Mouse (Mus musculus) megakaryocyte, embryonic 14.5 days (primary cell): ENCODE results near the gene Ttll3.

Experiments
- FLI1 ChIP-seq: IDR thresholded peaks from 2 replicates; pipeline ENCODE4 v1.6.1; 2012; ENCODE audit warnings: low read length, inconsistent platforms, mixed read lengths
- GATA1 ChIP-seq: IDR thresholded peaks from 3 replicates; pipeline ENCODE4 v1.6.1; 2012; ENCODE audit warnings: mixed read lengths, low read length, inconsistent platforms, borderline replicate concordance

GRCm38 (mm10) chr6:113384351-113384927 lies 4.6 kb upstream of the Ttll3 start:
- TF ChIP-seq GATA1 (no peak), FLI1 (no peak)
